Mouse (Mus musculus): ENCODE data around the gene Rhobtb1.

GRCm38 (mm10) chr10:69165847-69166246 lies 14.6 kb downstream of the Rhobtb1 start:
- TF ChIP-seq CTCF (IDR thresholded peaks at IDR 0.05; ENCODE audit: extremely low read depth, insufficient read depth, low read length): no peak
- no peak for TF ChIP-seq POLR2A (IDR thresholded peaks at IDR 0.05; ENCODE audit: extremely low read depth, insufficient read depth, low read length)

All from cortical plate, adult 2 months (tissue).